Mouse (Mus musculus): Measurements from ENCODE around the gene Pde9a.
A peak's percentile ranks its signal among the peaks of the same experiment; 100 is the strongest.

Pde9a gene

GRCm38 (mm10) chr17:31386766-31387275 lies 811 bp downstream of the Pde9a start:
- DNase-seq (ENCODE audit: low read depth, low spot score): no peak

GRCm38 (mm10) chr17:31389432-31390050 lies 3.5 kb downstream of the Pde9a start:
- no peak for DNase-seq (ENCODE audit: low read depth, low spot score)

GRCm38 (mm10) chr17:31391462-31391861 lies 5.5 kb downstream of the Pde9a start:
- DNase-seq (ENCODE audit: low read depth, low spot score): no peak

DNA sequence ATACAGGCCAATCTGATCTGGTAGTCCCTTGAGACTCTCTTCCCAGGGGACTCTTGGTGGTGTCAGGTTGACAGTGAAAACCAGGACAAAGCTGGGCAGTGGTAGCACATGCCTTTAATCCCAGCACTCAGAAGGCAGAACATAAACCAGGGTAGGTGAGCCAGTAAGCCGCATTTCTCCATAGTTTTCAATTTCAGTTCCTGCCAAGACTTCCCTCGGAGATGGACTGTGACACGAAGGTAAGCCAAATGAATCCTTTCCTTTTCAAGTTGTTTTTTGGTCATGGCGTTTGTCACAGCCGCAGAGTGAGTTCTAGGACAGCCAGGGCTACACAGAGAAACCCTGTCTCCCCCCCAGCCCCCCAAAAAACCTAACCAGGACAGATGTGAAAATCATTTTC lies 6.0 kb downstream of the Pde9a start:
- DNase-seq (ENCODE audit: low read depth, low spot score): no peak

- DNase-seq (ENCODE audit: low read depth, low spot score): no peak
Measured at GRCm38 (mm10) chr17:31393811-31394210, 7.8 kb downstream of the Pde9a start.

DNA sequence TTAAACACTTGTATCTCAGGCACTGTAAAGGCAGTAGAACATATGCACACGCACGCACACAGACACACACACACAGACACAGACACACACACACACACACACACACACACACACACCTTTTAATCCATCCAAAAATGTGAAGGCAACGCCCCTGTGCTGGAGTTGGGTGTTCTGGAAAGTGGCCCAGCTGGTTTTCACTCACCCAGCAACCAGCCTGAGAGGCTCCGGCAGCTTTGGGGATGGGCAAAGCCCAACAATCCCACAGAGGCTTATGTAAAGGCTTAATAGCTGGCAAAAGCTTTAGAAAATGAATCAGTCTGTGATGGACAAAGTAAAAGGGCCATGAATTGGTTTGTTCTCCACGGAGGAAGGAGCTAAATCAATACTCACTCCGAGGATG lies 14.3 kb downstream of the Pde9a start:
- no peak for DNase-seq (ENCODE audit: low read depth, low spot score)

GRCm38 (mm10) chr17:31401160-31401559 lies 15.2 kb downstream of the Pde9a start:
- DNase-seq (ENCODE audit: low read depth, low spot score): no peak

DNA sequence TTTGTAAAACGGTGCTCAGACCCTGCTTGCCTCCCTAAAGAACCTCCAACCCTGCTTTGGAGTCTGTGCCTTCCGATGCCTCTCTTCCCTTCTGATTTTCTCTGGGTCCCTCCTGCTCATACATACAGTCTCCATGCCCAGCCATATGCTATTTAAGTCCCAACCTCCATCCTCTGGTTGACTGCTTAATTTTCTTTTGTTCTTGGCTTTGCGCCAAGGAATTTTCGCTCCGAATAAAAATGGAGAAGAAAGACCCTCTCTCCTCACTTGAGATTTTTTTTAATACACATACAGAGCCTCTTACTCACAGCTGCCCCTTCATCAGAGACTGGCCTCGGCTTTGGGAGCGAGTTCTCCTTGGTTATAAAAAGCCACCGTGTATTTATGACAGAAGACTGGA lies 16.7 kb downstream of the Pde9a start:
- DNase-seq (ENCODE audit: low read depth, low spot score): no peak

DNA sequence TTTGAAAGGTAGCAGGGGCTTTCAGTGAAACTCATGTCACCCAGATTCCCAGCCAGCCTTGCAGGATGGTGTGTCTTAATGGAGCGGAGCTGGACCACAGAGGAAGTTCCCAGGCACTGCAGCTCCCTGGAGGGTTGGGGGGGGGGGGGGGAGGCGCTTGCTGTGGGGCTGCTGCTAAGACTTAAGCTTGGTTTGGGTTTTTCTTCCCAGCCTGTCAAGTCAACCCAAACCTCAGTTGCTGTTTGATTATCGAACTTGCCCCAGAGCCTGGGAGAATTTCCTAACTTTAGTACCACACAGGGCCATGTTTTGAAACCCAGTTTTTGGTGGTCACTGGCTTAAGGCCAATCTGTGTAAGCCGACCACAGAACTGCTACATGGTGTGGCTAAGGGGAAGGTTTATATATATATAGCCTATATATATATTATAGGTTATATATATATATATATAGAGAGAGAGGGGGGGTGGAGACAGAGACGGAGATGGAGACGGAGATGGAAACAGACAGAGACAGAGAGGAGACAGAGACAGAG lies 19.8 kb downstream of the Pde9a start:
- DNase-seq (ENCODE audit: low read depth, low spot score): no peak

- DNase-seq (ENCODE audit: low read depth, low spot score): no peak
Measured at GRCm38 (mm10) chr17:31409741-31410350, 23.8 kb downstream of the Pde9a start.

DNA sequence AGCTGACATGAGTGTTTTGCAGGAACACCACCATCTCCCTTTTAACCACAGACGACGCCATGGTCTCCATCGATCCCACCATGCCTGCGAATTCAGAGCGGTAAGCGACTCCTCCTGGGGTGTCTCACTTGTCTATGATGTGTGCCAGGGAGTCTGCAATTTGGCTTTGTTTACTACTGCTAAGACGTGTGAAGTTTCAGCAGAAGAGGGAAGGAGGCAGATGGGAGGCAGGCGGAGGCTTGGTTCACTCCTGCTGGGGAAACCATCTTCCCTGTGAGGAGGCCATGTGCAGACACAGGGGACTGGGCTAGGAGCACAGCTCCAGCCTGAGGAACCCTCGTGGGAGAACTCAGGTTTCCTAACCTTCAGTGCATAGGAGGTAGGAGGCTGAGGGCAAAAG lies 29.2 kb downstream of the Pde9a start:
- DNase-seq (ENCODE audit: low read depth, low spot score): no peak

DNA sequence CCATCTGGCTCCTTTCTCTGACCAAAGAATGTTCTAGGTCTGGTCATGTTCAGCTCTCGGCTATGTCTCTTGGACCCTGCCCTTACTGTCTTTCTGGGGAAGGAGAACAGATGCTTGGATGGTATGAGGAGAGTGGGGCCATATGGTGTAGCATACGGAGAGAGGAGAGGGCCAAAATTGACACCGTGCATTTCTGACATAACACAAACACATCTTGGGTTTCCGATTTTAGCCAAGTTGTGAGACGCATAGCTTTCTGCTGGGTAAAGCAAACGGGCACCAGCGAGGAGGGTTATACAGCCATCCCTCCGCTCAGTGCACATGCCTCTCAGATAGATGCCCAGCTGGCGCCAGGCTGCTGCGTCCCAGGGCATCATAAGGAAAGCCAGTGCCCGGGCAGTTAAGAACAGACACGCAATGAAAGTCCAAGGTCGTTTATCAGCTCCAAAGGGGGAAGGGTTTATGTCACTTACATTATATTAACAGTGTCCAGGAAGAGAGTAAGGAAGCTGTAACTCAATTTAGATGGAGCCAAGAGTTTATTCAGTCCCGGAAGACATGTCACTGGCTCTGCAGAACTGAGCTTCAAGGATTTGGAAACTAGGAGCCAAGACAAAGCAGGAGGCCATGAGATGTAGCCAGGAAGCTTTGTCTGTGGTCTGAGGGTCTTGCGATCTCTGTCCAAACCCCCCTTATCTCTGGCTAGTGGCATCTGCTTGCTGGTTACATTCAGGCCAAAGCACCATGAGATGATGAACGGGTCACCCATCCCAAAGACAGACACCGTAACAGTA lies 33.0 kb downstream of the Pde9a start:
- DNase-seq (ENCODE audit: low read depth, low spot score): peak; percentile 5

DNA sequence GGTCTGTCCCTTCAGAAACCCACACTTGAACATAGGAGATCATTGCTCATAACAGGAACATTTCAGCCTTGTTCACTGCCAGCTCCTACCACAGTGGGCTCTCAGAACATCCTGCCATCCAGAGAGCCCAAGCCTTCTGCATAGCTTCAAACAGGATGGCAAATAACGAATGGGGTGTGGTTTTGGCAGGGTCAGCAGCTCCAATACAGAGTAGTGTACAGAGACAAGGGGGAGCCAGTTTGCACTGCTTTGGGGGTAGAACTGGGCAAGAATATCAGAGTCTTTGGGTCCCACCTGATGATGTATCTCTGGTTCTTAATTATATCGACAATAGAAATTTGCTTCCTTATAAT lies 33.6 kb downstream of the Pde9a start:
- DNase-seq (ENCODE audit: low read depth, low spot score): no peak

GRCm38 (mm10) chr17:31419995-31420394 lies 34.0 kb downstream of the Pde9a start:
- no peak for DNase-seq (ENCODE audit: low read depth, low spot score)

- no peak for DNase-seq (ENCODE audit: low read depth, low spot score)
Measured at GRCm38 (mm10) chr17:31420658-31421057, 34.6 kb downstream of the Pde9a start.

- DNase-seq (ENCODE audit: low read depth, low spot score): no peak
Measured at GRCm38 (mm10) chr17:31422381-31422780, 36.4 kb downstream of the Pde9a start.

GRCm38 (mm10) chr17:31423020-31423419 lies 37.0 kb downstream of the Pde9a start:
- no peak for DNase-seq (ENCODE audit: low read depth, low spot score)

DNA sequence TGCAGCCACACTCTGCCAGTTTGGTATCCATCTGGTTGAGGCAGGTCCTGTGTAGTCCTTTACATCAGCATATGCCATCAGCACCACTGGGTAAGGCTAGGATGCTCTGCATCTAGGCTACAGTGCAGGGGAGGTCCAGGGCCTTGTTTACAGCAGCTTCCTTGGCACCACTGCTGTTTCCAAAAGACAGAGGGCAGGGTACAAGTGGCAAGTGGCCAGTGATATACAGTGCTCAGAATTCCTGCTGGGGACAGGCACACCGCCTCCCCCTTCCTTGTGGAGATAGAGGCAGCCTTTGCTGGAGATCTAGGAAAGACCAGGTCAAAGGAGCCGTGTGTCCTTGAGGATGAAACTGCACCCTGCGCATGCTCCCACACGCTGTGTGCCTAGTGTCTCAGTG lies 38.3 kb downstream of the Pde9a start:
- no peak for DNase-seq (ENCODE audit: low read depth, low spot score)

DNA sequence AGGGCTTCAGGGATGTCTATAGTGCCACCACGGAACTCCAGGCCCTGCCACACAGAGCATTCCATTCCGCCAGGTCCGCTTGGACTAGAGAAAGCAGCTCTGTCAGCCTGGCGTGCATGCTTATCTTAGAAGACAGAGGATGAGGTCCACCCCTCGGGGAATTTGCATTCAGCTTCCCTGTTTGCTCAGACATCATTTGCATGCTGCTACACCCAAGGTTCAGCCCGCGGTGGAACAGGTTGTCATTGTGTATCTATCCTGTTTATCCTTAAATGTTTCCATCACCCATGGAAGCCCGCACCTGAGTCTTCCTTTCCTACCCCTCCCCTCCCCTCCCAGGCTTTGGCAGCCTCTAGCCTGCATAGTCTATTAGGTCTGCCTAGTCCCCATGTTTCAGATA lies 38.8 kb downstream of the Pde9a start:
- no peak for DNase-seq (ENCODE audit: low read depth, low spot score)

GRCm38 (mm10) chr17:31425827-31426698 lies 40.1 kb downstream of the Pde9a start:
- DNase-seq (ENCODE audit: low read depth, low spot score): no peak

- DNase-seq (ENCODE audit: low read depth, low spot score): peak; percentile 14
Measured at GRCm38 (mm10) chr17:31429402-31429801, 43.4 kb downstream of the Pde9a start.

DNA sequence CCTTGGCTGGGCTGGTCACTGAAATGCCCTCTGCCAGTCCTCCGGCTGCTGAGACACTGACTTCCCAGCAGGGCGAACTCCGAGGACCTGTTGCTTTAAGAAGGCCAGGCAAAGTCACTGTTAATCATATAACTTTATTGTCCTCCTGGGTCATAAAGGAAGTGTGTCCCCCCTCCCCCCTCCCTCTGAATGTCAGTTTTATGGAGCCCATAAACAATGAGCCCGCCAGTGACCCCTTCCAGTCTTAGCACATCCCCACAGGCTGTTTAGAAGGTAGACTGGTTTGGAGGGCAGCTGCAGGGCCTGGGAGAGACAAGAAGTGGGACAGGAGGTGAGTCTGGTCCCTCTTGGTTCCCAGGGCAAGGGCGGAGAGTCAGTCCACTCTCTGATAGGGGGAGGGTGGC lies 46.9 kb downstream of the Pde9a start:
- DNase-seq (ENCODE audit: low read depth, low spot score): no peak

Data from CD4-positive helper T cell, adult 2 months (primary cell).